Mouse (Mus musculus) layer of hippocampus, adult 9-10 months (tissue): ENCODE results near the gene Midn.
A peak's percentile ranks its signal among the peaks of the same experiment; 100 is the strongest.

Experiments
- DNase-seq: peaks from one replicate; pipeline ENCODE4 v3.0.0; 2022; ENCODE audit warnings: low spot score

The Midn gene

DNA sequence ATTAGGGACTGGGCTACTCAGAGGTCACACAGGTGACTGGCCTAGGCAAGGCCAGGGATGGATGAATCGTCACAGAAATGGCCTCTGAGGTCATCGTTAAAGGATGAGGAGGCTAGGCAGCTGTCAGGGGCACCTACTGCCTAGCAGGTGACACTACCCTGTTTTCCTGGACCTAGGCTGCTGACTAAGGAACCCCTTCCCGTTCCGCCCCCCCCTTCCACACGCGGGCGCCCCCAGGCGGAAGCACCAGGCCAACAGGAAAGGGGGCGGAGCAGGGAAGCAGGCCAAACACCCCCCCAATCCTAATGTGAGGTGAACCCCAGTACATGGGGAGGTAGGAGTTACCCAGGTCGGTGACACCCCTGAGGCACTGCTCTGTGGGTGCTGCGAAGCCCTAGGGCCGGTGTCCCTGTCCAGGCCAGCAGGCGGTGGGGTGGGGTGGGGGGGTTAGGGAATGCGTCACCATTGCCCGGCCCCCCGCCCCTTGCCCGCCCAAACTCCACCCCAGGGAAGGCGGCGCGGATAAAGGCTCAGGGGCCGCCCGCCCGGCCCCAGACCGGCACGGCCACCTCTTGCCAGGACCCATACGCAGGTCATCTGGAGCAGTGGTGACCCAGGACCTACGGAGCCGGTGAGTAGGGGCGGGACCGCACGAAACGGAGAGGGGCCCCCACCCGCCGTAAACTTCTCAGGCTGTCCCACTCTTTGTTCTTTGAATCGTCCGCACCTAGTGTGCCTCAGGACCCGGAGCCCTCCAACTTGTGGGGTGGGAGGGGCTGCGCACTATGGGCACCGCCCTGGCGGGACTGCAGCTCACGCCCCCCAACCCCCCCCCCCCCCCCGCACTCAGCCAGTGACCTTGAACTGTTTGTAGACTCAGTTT lies at the start of gene Midn:
Gene Midn, plus strand, starts transcription at position 554 of the 883 bp plus-strand sequence.
- DNase-seq = no peak

DNA sequence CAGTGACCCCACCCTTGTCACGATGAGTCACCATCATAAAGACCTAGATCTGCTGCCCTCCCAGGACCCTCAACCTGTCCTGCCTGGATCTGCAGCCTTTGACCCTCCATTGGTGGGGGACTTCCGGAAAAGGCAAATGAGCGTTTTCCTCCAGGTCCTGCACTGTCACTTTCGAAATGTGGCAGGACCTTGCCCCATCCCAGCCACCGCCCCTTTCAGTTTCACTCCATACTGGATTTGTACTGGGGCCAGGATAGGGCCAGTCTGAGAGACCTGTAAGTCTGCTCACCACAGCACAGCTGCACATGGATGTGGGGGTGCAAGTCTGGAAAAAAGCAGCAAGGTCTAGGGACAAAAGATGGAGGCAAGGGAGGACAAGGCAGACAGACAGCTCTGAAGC lies 49.4 kb upstream of the Midn start:
- DNase-seq = no peak

- no peak for DNase-seq
Measured at GRCm38 (mm10) chr10:80100982-80101381, 47.1 kb upstream of the Midn start.

- no peak for DNase-seq
Measured at GRCm38 (mm10) chr10:80102216-80102915, 45.7 kb upstream of the Midn start.

GRCm38 (mm10) chr10:80103032-80103431 lies 45.0 kb upstream of the Midn start:
- DNase-seq = no peak

GRCm38 (mm10) chr10:80104181-80104580 lies 43.9 kb upstream of the Midn start:
- DNase-seq = no peak

- no peak for DNase-seq
Measured at GRCm38 (mm10) chr10:80105460-80105859, 42.6 kb upstream of the Midn start, which contains the start of gene Sbno2. TSS of gene Sbno2 (minus strand) at chr10:80105571.

- DNase-seq = no peak
Measured at GRCm38 (mm10) chr10:80105926-80106325, 42.1 kb upstream of the Midn start.

- DNase-seq = no peak
Measured at GRCm38 (mm10) chr10:80107678-80108077, 40.4 kb upstream of the Midn start.

- peak; percentile 84 for DNase-seq
Measured at GRCm38 (mm10) chr10:80114341-80115284, 33.5 kb upstream of the Midn start.

DNA sequence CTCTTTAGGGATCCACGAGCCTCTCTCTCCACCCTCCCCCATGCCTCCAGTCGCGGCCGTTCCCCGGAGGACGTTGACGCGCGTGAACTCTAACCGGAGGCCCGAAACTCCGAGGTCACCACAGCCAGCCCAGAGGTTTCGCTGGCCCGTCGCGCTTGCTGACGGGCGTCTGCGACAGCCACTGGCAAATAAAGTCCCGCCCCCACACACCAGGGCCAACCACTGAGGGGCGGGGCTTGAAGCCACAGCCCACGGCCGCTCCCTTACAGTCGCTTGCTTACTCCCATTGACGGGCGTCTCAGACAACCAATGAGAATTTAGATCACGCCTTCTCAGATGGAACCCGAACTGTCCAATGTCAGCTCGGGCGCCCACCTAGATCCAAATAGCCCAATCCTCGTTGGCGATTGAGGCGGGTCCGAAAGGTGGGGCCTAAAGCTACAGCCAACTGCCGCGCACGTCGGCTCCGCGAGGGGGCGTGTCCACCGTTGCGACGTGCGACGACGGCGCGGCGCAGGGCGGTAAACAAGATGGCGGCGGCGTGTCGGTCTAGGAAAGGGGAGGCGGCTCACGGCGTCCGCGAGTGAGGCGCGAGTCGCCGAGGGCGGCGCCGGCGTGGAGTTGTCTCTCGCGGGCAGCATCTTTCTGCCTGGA lies 32.7 kb upstream of the Midn start, which contains the start of gene Stk11:
Gene Stk11, plus strand, starts transcription at position 514 of the 654 bp plus-strand sequence.
- DNase-seq = peak; percentile 99

- no peak for DNase-seq
Measured at GRCm38 (mm10) chr10:80115944-80116335, 32.1 kb upstream of the Midn start.

GRCm38 (mm10) chr10:80116563-80116926 lies 31.5 kb upstream of the Midn start:
- DNase-seq = no peak

DNA sequence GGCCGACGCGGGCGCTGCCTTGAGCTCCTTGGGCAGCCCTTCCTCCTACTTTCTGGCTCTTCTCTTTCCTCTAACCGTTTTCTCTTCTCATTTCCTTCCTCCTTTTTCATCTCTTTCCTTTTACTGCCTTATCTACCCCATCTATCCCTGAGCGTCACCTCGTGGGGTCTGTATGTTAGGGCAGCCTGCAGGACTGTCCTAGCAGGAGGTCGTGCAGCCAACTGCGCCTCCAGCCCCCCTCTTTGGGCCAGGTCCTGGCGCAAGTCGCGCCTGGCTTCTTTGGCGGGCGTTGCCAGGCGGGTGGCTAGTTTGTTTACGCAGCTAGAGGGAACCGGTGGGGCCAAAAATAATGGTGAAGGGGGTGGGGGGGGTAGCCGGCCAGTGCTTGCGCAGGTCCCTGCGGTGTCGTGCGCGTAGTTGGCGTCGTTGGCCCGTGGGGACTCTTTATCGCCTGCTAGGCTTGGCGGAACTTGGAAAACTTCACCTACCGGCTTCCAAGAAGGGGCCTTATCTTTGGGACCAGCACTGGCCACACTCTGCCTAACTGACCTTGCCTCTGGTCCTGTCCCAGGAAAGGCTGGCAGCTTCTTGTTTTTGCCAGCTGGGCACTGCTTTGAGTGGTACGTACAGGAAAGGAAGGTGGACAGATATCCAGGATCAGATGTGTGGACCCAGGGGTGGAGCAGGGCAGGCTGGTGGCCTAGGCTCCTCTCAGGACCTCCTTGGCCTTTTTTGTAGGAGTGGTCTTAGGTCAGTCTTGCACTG lies 31.0 kb upstream of the Midn start:
- DNase-seq = no peak

GRCm38 (mm10) chr10:80117736-80118135 lies 30.3 kb upstream of the Midn start:
- DNase-seq = no peak

GRCm38 (mm10) chr10:80118552-80118951 lies 29.5 kb upstream of the Midn start:
- DNase-seq = no peak

- DNase-seq = no peak
Measured at GRCm38 (mm10) chr10:80120146-80120545, 27.9 kb upstream of the Midn start.

- no peak for DNase-seq
Measured at GRCm38 (mm10) chr10:80121639-80122038, 26.4 kb upstream of the Midn start.

GRCm38 (mm10) chr10:80123932-80124562 lies 24.0 kb upstream of the Midn start:
- DNase-seq = no peak

DNA sequence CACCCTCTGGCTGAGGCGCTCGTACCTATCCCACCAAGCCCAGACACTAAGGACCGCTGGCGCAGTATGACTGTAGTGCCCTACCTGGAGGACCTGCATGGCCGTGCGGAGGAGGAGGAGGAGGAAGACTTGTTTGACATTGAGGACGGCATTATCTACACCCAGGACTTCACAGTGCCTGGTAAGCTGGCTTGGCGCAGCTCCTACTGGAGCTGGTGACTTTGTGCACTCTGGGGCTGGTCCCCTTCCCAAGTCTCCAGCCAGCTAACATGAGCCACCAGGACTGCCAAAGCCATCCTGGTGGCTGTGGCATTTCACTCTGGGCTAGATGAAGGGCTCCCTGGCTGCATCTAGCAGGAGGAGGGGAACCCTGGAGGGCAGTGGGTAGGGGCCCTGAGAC lies 20.2 kb upstream of the Midn start:
- DNase-seq = no peak
